In genomic region chr5:45474215-45474614, GRCm38 (mm10) we compare ENCODE assay signal across 9 mouse cellular contexts. TPM values are rescaled to one million over a fixed set of nuclear protein-coding genes. Genes with fewer than 3 reads are reported as not detected.
DNase-seq lines count a peak whose midpoint lies in the region; ATAC-seq lines count a peak whose summit lies in the region.
"Had no signal": no experiment of that assay in that cellular context is flagged by ENCODE, and none has a peak within 500 bp of the region (broad histone marks: within the 10 kb centered on the region; RNA-seq: fewer than 3 reads in every experiment).

No protein-coding gene starts in this region.

- no peaks in the 10 kb centered on the region; the same call in 1 of the 2 replicates for H3K4me1 ChIP-seq in forebrain, embryonic 11.5 days (replicated peaks; ENCODE audit: control insufficient read depth, insufficient read depth, low read length)
- H3K4me1 ChIP-seq in forebrain, embryonic 10.5 days, result peaks cover 5% of the 10 kb centered on the region; the same call in 1 of the 2 replicates
- peaks cover 6% of the 10 kb centered on the region; the same call in 1 of the 2 replicates for H3K4me1 ChIP-seq in embryonic facial prominence, embryonic 14.5 days (ENCODE audit: control insufficient read depth, insufficient read depth, low read length)
- peaks cover 11% of the 10 kb centered on the region for H3K4me1 ChIP-seq in kidney, embryonic 15.5 days

- no peak for DNase-seq in forebrain, embryonic 11.5 days (ENCODE audit: low spot score)
- DNase-seq in forebrain, embryonic 10.5 days (ENCODE audit: extremely low spot score, low spot score), result no peak
- peak; percentile 18 for DNase-seq in 3134 (ENCODE audit: extremely low read depth, insufficient read length, low spot score)
- peak; percentile 72 for DNase-seq in ZHBTc4 (ENCODE audit: low read depth, low spot score)
- peak; percentile 90 for DNase-seq in embryonic facial prominence, embryonic 14.5 days (ENCODE audit: low spot score)
- peak; percentile 65 for DNase-seq in lung, postnatal 25 days (ENCODE audit: low spot score)
- peak; percentile 38 for DNase-seq in skeletal muscle tissue, adult 2 months (ENCODE audit: low read depth, low spot score)

- H3K4me2 ChIP-seq in forebrain, embryonic 11.5 days (ENCODE audit: low read depth, low read length, severe bottlenecking), result no peak overlapping the region
- H3K4me2 ChIP-seq in embryonic facial prominence, embryonic 14.5 days (ENCODE audit: low read depth, low read length), result no peak overlapping the region
- H3K4me2 ChIP-seq in kidney, embryonic 15.5 days, result no peak overlapping the region

- H3K4me3 ChIP-seq in forebrain, embryonic 11.5 days (ENCODE audit: low read depth, low read length), result no peak overlapping the region
- no peak overlapping the region for H3K4me3 ChIP-seq in forebrain, embryonic 10.5 days
- no peak overlapping the region for H3K4me3 ChIP-seq in embryonic facial prominence, embryonic 14.5 days (ENCODE audit: low read depth, low read length)
- no peak overlapping the region for H3K4me3 ChIP-seq in kidney, embryonic 15.5 days (replicated peaks)

- H3K27ac ChIP-seq in forebrain, embryonic 11.5 days (ENCODE audit: low read depth, low read length), result no peak overlapping the region
- H3K27ac ChIP-seq in forebrain, embryonic 10.5 days, result no peak overlapping the region
- no peak overlapping the region for H3K27ac ChIP-seq in embryonic facial prominence, embryonic 14.5 days (replicated peaks; ENCODE audit: low read depth, low read length)
- no peak overlapping the region for H3K27ac ChIP-seq in kidney, embryonic 15.5 days

- no peaks in the 10 kb centered on the region for H3K27me3 ChIP-seq in forebrain, embryonic 11.5 days (ENCODE audit: control insufficient read depth, insufficient read depth, low read length)
- H3K27me3 ChIP-seq in forebrain, embryonic 10.5 days (ENCODE audit: poor library complexity, severe bottlenecking), result no peaks in the 10 kb centered on the region
- H3K27me3 ChIP-seq in embryonic facial prominence, embryonic 14.5 days (replicated peaks; ENCODE audit: control insufficient read depth, insufficient read depth, low read length), result no peaks in the 10 kb centered on the region
- H3K27me3 ChIP-seq in kidney, embryonic 15.5 days, result no peaks in the 10 kb centered on the region

- 34% methylated on average over 6 of the region's 6 CpGs for WGBS in forebrain, embryonic 11.5 days
- 35% methylated on average over 6 of the region's 6 CpGs for WGBS in forebrain, embryonic 10.5 days
- WGBS in embryonic facial prominence, embryonic 14.5 days, result 28% methylated on average over 6 of the region's 6 CpGs
- 28% methylated on average over 6 of the region's 6 CpGs for WGBS in kidney, embryonic 15.5 days

- ATAC-seq in forebrain, embryonic 11.5 days (replicated peaks; ENCODE audit: low FRiP score), result 0 out of 2 replicates have a peak, but pooled peaks have one; percentile 36
- no peak for ATAC-seq in embryonic facial prominence, embryonic 14.5 days (ENCODE audit: low read depth)
- 0 out of 2 replicates have a peak, but pooled peaks have one; percentile 36 for ATAC-seq in kidney, embryonic 15.5 days (replicated peaks; ENCODE audit: low FRiP score)

- H3K36me3 ChIP-seq in forebrain, embryonic 11.5 days (ENCODE audit: control insufficient read depth, insufficient read depth, low read length), result no peaks in the 10 kb centered on the region
- H3K36me3 ChIP-seq in forebrain, embryonic 10.5 days (replicated peaks), result no peaks in the 10 kb centered on the region
- H3K36me3 ChIP-seq in embryonic facial prominence, embryonic 14.5 days (ENCODE audit: control insufficient read depth, insufficient read depth, low read length), result no peaks in the 10 kb centered on the region
- H3K36me3 ChIP-seq in kidney, embryonic 15.5 days, result no peaks in the 10 kb centered on the region

- no peaks in the 10 kb centered on the region for H3K9me3 ChIP-seq in forebrain, embryonic 11.5 days (ENCODE audit: control insufficient read depth, low read length)
- no peaks in the 10 kb centered on the region for H3K9me3 ChIP-seq in forebrain, embryonic 10.5 days
- no peaks in the 10 kb centered on the region for H3K9me3 ChIP-seq in embryonic facial prominence, embryonic 14.5 days (ENCODE audit: control insufficient read depth, low read length)
- no peaks in the 10 kb centered on the region for H3K9me3 ChIP-seq in kidney, embryonic 15.5 days (replicated peaks)

- no peak overlapping the region for H3K9ac ChIP-seq in forebrain, embryonic 11.5 days (ENCODE audit: low read length)
- H3K9ac ChIP-seq in embryonic facial prominence, embryonic 14.5 days (ENCODE audit: low read depth, low read length), result no peak overlapping the region
- H3K9ac ChIP-seq in kidney, embryonic 15.5 days, result no peak overlapping the region

RNA-seq across cellular contexts. Expression of gene Lap3, which starts 19.0 kb away (rescaled TPM):
- 85.0 and 86.3 TPM in 2 replicates for polyA plus RNA-seq in forebrain, embryonic 11.5 days (2014; fragmentation: Nextera tagmentation; extraction: Ambion mirVana)
- polyA plus RNA-seq in forebrain, embryonic 10.5 days (2016; fragmentation: Nextera tagmentation; extraction: Ambion mirVana), result 114 and 116 TPM in 2 replicates
- 81.5 and 85.1 TPM in 2 replicates for polyA plus RNA-seq in embryonic facial prominence, embryonic 14.5 days (2014; fragmentation: Nextera tagmentation; extraction: Ambion mirVana)
- polyA plus RNA-seq in kidney, embryonic 15.5 days (2015; fragmentation: Nextera tagmentation; extraction: Ambion mirVana), result 102 and 105 TPM in 2 replicates

RNA-seq across cellular contexts. Expression of gene Clrn2, which starts 20.7 kb away (rescaled TPM):
- polyA plus RNA-seq in forebrain, embryonic 11.5 days (2014; fragmentation: Nextera tagmentation; extraction: Ambion mirVana), result 0.39 TPM in 1 of 2 replicates, not detected in the other
- 0.15 TPM in 1 of 2 replicates, not detected in the other for polyA plus RNA-seq in forebrain, embryonic 10.5 days (2016; fragmentation: Nextera tagmentation; extraction: Ambion mirVana)
- 0.22 and 0.31 TPM in 2 replicates for polyA plus RNA-seq in embryonic facial prominence, embryonic 14.5 days (2014; fragmentation: Nextera tagmentation; extraction: Ambion mirVana)
- not detected in 2 replicates for polyA plus RNA-seq in kidney, embryonic 15.5 days (2015; fragmentation: Nextera tagmentation; extraction: Ambion mirVana)
- polyA plus RNA-seq: heart, embryonic 16.5 days had no signal

RNA-seq across cellular contexts. Expression of gene Qdpr, which starts 24.2 kb away (rescaled TPM):
- polyA plus RNA-seq in forebrain, embryonic 11.5 days (2014; fragmentation: Nextera tagmentation; extraction: Ambion mirVana), result 97.3 and 102 TPM in 2 replicates
- 126 and 127 TPM in 2 replicates for polyA plus RNA-seq in forebrain, embryonic 10.5 days (2016; fragmentation: Nextera tagmentation; extraction: Ambion mirVana)
- 122 and 125 TPM in 2 replicates for polyA plus RNA-seq in embryonic facial prominence, embryonic 14.5 days (2014; fragmentation: Nextera tagmentation; extraction: Ambion mirVana)
- 173 and 175 TPM in 2 replicates for polyA plus RNA-seq in kidney, embryonic 15.5 days (2015; fragmentation: Nextera tagmentation; extraction: Ambion mirVana)

RNA-seq across cellular contexts. Expression of gene Med28, which starts 45.8 kb away (rescaled TPM):
- 266 and 285 TPM in 2 replicates for polyA plus RNA-seq in forebrain, embryonic 11.5 days (2014; fragmentation: Nextera tagmentation; extraction: Ambion mirVana)
- polyA plus RNA-seq in forebrain, embryonic 10.5 days (2016; fragmentation: Nextera tagmentation; extraction: Ambion mirVana), result 287 and 301 TPM in 2 replicates
- polyA plus RNA-seq in embryonic facial prominence, embryonic 14.5 days (2014; fragmentation: Nextera tagmentation; extraction: Ambion mirVana), result 223 and 226 TPM in 2 replicates
- 274 and 287 TPM in 2 replicates for polyA plus RNA-seq in kidney, embryonic 15.5 days (2015; fragmentation: Nextera tagmentation; extraction: Ambion mirVana)

Comparison
In these comparisons a context has a peak if more than half of its experiments do, and no peak if none do; other contexts are left out.
1. DNase-seq: peak in 3134 (single experiment), ZHBTc4 (single experiment), embryonic facial prominence, embryonic 14.5 days (single experiment), lung, postnatal 25 days (single experiment) and skeletal muscle tissue, adult 2 months (single experiment); none in forebrain, embryonic 11.5 days (single experiment) and forebrain, embryonic 10.5 days (single experiment).